Mouse (Mus musculus) forebrain, embryonic 15.5 days (tissue): Measurements from ENCODE around the gene Rcor2. TPM values are rescaled to one million over a fixed set of nuclear protein-coding genes. Genes with fewer than 3 reads are reported as not detected.

Experiments used
- ATAC-seq: fragments of 200-750 bp; cut with Nextera tagmentation; replicated peaks from 2 replicates; pipeline ENCODE4 v1.8.0; 2017; ENCODE audit warnings: mild to moderate bottlenecking, moderate TSS enrichment, moderate library complexity
- H3K27ac ChIP-seq: fragments of 300-500 bp; sonication (generic); replicated peaks from 2 replicates; pipeline ENCODE4 v1.5.1; 2015; ENCODE audit warnings: mild to moderate bottlenecking, inconsistent platforms
- H3K27me3 ChIP-seq: fragments of 300-500 bp; sonication (generic); 2 replicates; pipeline ENCODE4 v1.6.1; 2015; ENCODE audit warnings: inconsistent platforms
- H3K36me3 ChIP-seq: fragments of 300-500 bp; sonication (generic); 2 replicates; pipeline ENCODE4 v1.6.1; 2015; ENCODE audit warnings: mild to moderate bottlenecking, inconsistent platforms
- H3K4me1 ChIP-seq: fragments of 300-500 bp; sonication (generic); 2 replicates; pipeline ENCODE4 v1.6.1; 2015; ENCODE audit warnings: inconsistent platforms
- H3K4me2 ChIP-seq: fragments of 300-500 bp; sonication (generic); replicated peaks from 2 replicates; pipeline ENCODE4 v1.6.1; 2015; ENCODE audit warnings: mild to moderate bottlenecking, inconsistent platforms
- H3K4me3 ChIP-seq: fragments of 300-500 bp; sonication (generic); 2 replicates; pipeline ENCODE4 v1.5.1; 2015; ENCODE audit warnings: mild to moderate bottlenecking, inconsistent platforms
- H3K9ac ChIP-seq: fragments of 300-500 bp; sonication (generic); replicated peaks from 2 replicates; pipeline ENCODE4 v1.6.1; 2015; ENCODE audit warnings: mild to moderate bottlenecking, inconsistent platforms
- H3K9me3 ChIP-seq: fragments of 300-500 bp; sonication (generic); 2 replicates; pipeline ENCODE4 v1.6.1; 2016; ENCODE audit warnings: inconsistent platforms
- WGBS: fragments of 180-500 bp; shearing (Covaris S2); methylation state at CpG from one replicate; pipeline ENCODE4 v1.1.7; 2015; ENCODE audit warnings: mixed read lengths; 5-methylcytosine and 5-hydroxymethylcytosine counted together
- polyA plus RNA-seq: library from polyadenylated mRNA; unstranded; fragments of >200 nt; fragmentation: Nextera tagmentation; extraction: Ambion mirVana; gene quantifications from 2 replicates; pipeline ENCODE4 v1.2.1, GENCODE M21; 2015

Rcor2 gene
- polyA plus RNA-seq, 1 experiment from 2014 or later: 60.7 TPM

GRCm38 (mm10) chr19:7239574-7239973 lies 27.6 kb upstream of the Rcor2 start:
- no peak overlapping the region for H3K27ac ChIP-seq
- no peaks in the 10 kb centered on the region for H3K27me3 ChIP-seq
- H3K4me2 ChIP-seq: peak overlapping the region; percentile 94
- ATAC-seq: no peak
- peak overlapping the region; percentile 59 for H3K4me3 ChIP-seq
- H3K36me3 ChIP-seq: no peaks in the 10 kb centered on the region
- WGBS: 78% methylated on average over 3 of the region's 3 CpGs
- H3K9me3 ChIP-seq: no peaks in the 10 kb centered on the region
- H3K4me1 ChIP-seq: peaks cover 25% of the 10 kb centered on the region
- H3K9ac ChIP-seq: peak overlapping the region; percentile 75

DNA sequence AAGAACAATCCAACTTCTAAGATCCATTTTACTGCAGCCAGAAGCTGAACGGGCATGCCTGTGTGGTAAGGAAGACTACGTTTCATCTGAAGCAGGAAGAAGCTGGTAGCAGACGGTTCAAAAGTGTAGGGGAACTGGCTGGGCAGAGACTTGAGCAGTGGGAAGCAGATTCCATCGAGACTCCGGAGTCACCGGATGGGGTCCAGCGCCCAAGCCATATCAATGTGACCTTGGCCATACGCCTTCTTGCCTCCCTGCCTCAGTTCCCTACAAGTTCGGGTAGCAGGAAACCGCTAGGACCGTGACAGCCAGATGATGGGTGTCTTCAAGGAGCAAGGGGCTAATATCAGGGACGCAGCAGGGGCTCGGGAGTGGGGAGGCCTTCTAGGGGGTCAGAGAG lies 26.8 kb upstream of the Rcor2 start:
- no peak; the same call in none of the 2 replicates for ATAC-seq
- H3K4me2 ChIP-seq: peak overlapping the region; percentile 94
- 2% methylated on average over 13 of the region's 13 CpGs for WGBS
- H3K36me3 ChIP-seq: no peaks in the 10 kb centered on the region
- peak overlapping the region; percentile 77 for H3K27ac ChIP-seq
- peak overlapping the region; percentile 59 for H3K4me3 ChIP-seq
- H3K4me1 ChIP-seq: peaks cover 22% of the 10 kb centered on the region
- no peaks in the 10 kb centered on the region for H3K9me3 ChIP-seq
- no peaks in the 10 kb centered on the region for H3K27me3 ChIP-seq
- peak overlapping the region; percentile 75 for H3K9ac ChIP-seq

- Histone ChIP-seq H3K9ac (peak within 1 kb of the TSS; percentile 75), H3K36me3 (no peaks in the 10 kb centered on the region), H3K27ac (peak within 1 kb of the TSS; percentile 77), H3K27me3 (no peaks in the 10 kb centered on the region), H3K9me3 (no peaks in the 10 kb centered on the region), H3K4me1 (peaks cover 20% of the 10 kb centered on the region), H3K4me3 (peak within 1 kb of the TSS; percentile 59), H3K4me2 (peak within 1 kb of the TSS; percentile 94)
- WGBS: under 1% methylated on average over 79 of the region's 80 CpGs
- ATAC-seq: peak; percentile 96
These were observed 26.1 kb upstream of the Rcor2 start, which contains the start of gene Naa40 for GRCm38 (mm10) chr19:7240782-7241690. Gene Naa40 (minus strand): TSS chr19:7241183.

GRCm38 (mm10) chr19:7246021-7246420 lies 21.1 kb upstream of the Rcor2 start:
- Histone ChIP-seq H3K4me3 (no peak overlapping the region), H3K9me3 (no peaks in the 10 kb centered on the region), H3K27me3 (no peaks in the 10 kb centered on the region), H3K4me2 (no peak overlapping the region), H3K36me3 (no peaks in the 10 kb centered on the region), H3K4me1 (peaks cover 4% of the 10 kb centered on the region), H3K27ac (no peak overlapping the region), H3K9ac (no peak overlapping the region)
- WGBS: 84% methylated on average over 3 of the region's 3 CpGs
- no peak for ATAC-seq

DNA sequence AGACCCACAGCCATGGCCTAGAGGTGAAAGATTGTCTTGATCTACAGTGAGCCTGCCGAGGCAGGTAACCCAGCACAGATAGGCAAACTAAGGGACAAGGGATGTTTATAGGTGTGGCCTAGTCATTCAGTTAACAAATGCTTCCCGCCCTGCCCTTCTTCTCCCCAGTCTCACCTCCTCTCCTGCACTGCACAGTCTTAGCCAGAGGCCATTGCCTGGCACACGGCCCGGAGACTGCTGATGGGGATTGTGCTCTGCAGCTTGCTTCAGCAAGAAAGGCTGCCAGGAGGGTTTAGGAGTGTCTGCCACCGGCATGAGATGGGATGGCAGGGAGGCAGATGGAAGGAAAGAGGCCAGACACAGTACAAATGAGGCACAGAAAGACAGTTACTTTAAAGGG lies 9.2 kb upstream of the Rcor2 start:
- H3K4me3 ChIP-seq: no peak overlapping the region
- H3K4me2 ChIP-seq: no peak overlapping the region
- H3K27me3 ChIP-seq: no peaks in the 10 kb centered on the region
- no peaks in the 10 kb centered on the region for H3K9me3 ChIP-seq
- H3K9ac ChIP-seq: no peak overlapping the region
- H3K4me1 ChIP-seq: no peaks in the 10 kb centered on the region
- ATAC-seq: peak; percentile 69
- 51% methylated on average over 5 of the region's 5 CpGs for WGBS
- H3K36me3 ChIP-seq: no peaks in the 10 kb centered on the region
- H3K27ac ChIP-seq: peak overlapping the region; percentile 67

- 73% methylated on average over 1 of the region's 1 CpGs for WGBS
- Histone ChIP-seq H3K4me3 (no peak overlapping the region), H3K4me1 (peaks cover 24% of the 10 kb centered on the region), H3K9me3 (no peaks in the 10 kb centered on the region), H3K27ac (no peak overlapping the region), H3K36me3 (no peaks in the 10 kb centered on the region), H3K27me3 (no peaks in the 10 kb centered on the region), H3K4me2 (no peak overlapping the region), H3K9ac (no peak overlapping the region)
- no peak for ATAC-seq
These were observed 5.6 kb upstream of the Rcor2 start for GRCm38 (mm10) chr19:7261476-7261875.

DNA sequence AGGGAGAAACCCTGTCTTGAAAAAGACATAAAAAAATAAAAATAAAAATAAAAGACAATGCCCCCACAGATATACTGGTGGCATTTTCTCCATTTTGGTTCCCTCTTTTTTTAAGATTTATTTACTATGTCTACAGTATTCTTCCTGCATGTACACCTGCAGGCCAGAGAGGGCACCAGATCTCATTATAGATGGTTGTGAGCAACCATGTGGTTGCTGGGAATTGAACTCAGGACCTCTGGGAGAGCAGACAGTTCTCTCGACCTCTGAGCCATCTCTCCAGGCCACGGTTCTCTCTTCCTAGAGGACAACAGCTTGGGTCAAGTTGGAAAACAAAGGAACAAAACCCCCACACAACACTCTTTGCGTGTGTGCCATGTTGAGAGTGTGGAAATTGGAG lies 5.2 kb upstream of the Rcor2 start:
- Histone ChIP-seq H3K9me3 (no peaks in the 10 kb centered on the region), H3K4me2 (no peak overlapping the region), H3K27me3 (no peaks in the 10 kb centered on the region), H3K4me1 (peaks cover 29% of the 10 kb centered on the region), H3K9ac (no peak overlapping the region), H3K27ac (no peak overlapping the region), H3K36me3 (no peaks in the 10 kb centered on the region), H3K4me3 (no peak overlapping the region)
- 91% methylated on average over 3 of the region's 3 CpGs for WGBS
- no peak for ATAC-seq

GRCm38 (mm10) chr19:7262592-7262991 lies 4.5 kb upstream of the Rcor2 start:
- Histone ChIP-seq H3K4me2 (no peak overlapping the region), H3K4me1 (peaks cover 35% of the 10 kb centered on the region), H3K36me3 (no peaks in the 10 kb centered on the region), H3K27me3 (no peaks in the 10 kb centered on the region), H3K9me3 (no peaks in the 10 kb centered on the region), H3K27ac (no peak overlapping the region), H3K9ac (no peak overlapping the region), H3K4me3 (no peak overlapping the region)
- WGBS: 91% methylated on average over 1 of the region's 1 CpGs
- no peak for ATAC-seq

DNA sequence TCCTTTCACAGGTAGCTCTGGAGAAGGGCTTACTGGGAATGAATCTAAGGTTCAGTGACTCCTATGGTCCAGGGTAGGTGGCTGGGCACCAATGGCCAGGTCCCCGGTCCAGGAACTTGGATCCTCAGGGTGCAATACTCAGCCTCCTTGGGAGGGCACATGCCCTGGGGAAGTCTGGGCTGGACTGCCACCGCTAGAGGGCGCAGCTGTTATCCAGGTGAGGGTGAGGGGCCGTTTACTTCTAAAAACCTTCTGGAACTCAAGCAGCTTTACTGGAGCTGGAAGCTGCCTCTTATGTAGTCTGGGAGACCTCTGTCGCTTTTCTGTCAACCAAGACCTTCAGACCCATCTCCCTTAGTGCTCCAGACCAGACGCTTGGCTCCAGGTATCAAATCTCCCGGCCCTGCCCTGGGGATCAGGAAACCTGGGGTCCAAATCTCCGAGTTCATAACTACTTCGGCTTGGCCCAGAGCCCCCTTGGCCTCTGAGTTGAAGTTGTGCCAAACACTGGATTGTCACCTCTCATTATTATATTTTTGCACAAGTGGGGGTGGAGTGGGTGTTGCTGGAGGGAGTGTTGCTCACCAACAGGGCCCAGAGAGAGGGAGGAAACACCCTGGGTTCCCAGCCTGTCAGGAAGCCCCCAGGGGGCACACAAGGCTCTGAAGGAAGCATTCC lies 2.9 kb upstream of the Rcor2 start:
- no peaks in the 10 kb centered on the region for H3K27me3 ChIP-seq
- H3K36me3 ChIP-seq: no peaks in the 10 kb centered on the region
- no peaks in the 10 kb centered on the region for H3K9me3 ChIP-seq
- peaks cover 41% of the 10 kb centered on the region for H3K4me1 ChIP-seq
- no peak for ATAC-seq
- peak overlapping the region; percentile 99 for H3K27ac ChIP-seq
- no peak overlapping the region for H3K9ac ChIP-seq
- H3K4me3 ChIP-seq: no peak overlapping the region
- 7% methylated on average over 9 of the region's 9 CpGs for WGBS
- H3K4me2 ChIP-seq: no peak overlapping the region

GRCm38 (mm10) chr19:7264766-7265331 lies 2.3 kb upstream of the Rcor2 start:
- no peaks in the 10 kb centered on the region for H3K36me3 ChIP-seq

DNA sequence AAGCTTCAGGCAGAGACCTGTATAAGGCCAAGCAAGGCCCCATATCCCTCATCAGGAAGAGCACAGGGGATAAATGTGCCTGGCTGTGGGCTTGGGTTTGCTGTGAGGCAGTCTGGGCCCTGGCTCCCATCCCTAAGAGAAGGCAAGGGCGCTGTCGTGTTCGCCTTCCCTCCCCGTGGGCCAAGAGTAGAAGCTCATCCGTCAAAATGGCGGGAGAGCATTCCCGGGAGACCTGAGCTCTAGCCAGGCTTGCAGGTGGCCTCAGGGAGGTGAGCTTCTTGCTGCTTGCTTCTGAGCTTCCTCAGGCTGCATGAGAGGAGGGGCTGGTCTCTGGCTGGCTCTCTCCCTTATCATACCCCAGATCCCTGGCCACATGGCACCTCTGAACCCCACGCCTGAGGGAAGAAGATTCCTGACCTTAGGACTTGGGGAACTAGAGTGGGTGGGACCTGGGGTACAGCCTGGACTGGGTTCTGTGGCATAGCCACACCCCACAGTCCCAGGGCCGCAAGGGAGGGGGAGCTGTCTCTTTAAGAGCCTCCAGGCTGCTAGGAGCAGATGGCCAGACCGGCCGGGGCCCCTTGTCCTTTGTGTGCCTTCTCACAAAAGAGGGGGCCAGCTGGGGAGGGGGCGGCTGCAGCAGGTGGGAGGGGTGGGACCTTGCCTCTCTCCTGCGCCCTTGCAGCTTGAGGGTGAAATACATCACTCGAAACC lies 1.5 kb upstream of the Rcor2 start:
- peak overlapping the region; percentile 76 for H3K4me2 ChIP-seq
- peaks cover 55% of the 10 kb centered on the region for H3K4me1 ChIP-seq
- H3K36me3 ChIP-seq: peaks cover 3% of the 10 kb centered on the region; the same call in 1 of the 2 replicates
- H3K9me3 ChIP-seq: no peaks in the 10 kb centered on the region
- no peak overlapping the region for H3K4me3 ChIP-seq
- H3K9ac ChIP-seq: 0 out of 2 replicates have a peak overlapping the region, but pooled peaks have one; percentile 11
- H3K27ac ChIP-seq: peak overlapping the region; percentile 99
- ATAC-seq: peak; percentile 20; the same call in 1 of the 2 replicates
- no peaks in the 10 kb centered on the region for H3K27me3 ChIP-seq
- WGBS: 7% methylated on average over 14 of the region's 14 CpGs

More at GRCm38 (mm10) chr19:7264766-7265331, 2.3 kb upstream of the Rcor2 start:
- H3K4me1 ChIP-seq: peaks cover 47% of the 10 kb centered on the region
- H3K27me3 ChIP-seq: no peaks in the 10 kb centered on the region
- no peaks in the 10 kb centered on the region for H3K9me3 ChIP-seq
- 0 out of 2 replicates have a peak overlapping the region, but pooled peaks have one; percentile 76 for H3K4me2 ChIP-seq
- H3K4me3 ChIP-seq: no peak overlapping the region
- peak overlapping the region; percentile 16; the same call in 1 of the 2 replicates for H3K9ac ChIP-seq
- peak overlapping the region; percentile 99 for H3K27ac ChIP-seq
- ATAC-seq: no peak
- WGBS: 14% methylated on average over 6 of the region's 6 CpGs
